8 mouse cellular contexts compared by ENCODE assay signal in genomic region chr2:9889651-9890183, GRCm38 (mm10). TPM values are rescaled to one million over a fixed set of nuclear protein-coding genes. Genes with fewer than 3 reads are reported as not detected.
DNase-seq lines count a peak whose midpoint lies in the region; ATAC-seq lines count a peak whose summit lies in the region.

Gata3 (minus strand) TSS chr2:9890034.

- WGBS in kidney, embryonic 14.5 days = under 1% methylated on average over 23 of the region's 23 CpGs
- under 1% methylated on average over 23 of the region's 23 CpGs for WGBS in hindbrain, embryonic 15.5 days
- WGBS in midbrain, embryonic 15.5 days = 1% methylated on average over 23 of the region's 23 CpGs

- H3K4me3 ChIP-seq in kidney, embryonic 14.5 days (ENCODE audit: low read length) = peak within 1 kb of the TSS; percentile 42
- H3K4me3 ChIP-seq in hindbrain, embryonic 15.5 days = peak within 1 kb of the TSS; percentile 22
- peak within 1 kb of the TSS; percentile 32 for H3K4me3 ChIP-seq in midbrain, embryonic 15.5 days

- H3K36me3 ChIP-seq in kidney, embryonic 14.5 days (ENCODE audit: control insufficient read depth, insufficient read depth, low read length) = no peaks in the 10 kb centered on the region
- H3K36me3 ChIP-seq in hindbrain, embryonic 15.5 days = no peaks in the 10 kb centered on the region
- no peaks in the 10 kb centered on the region for H3K36me3 ChIP-seq in midbrain, embryonic 15.5 days (replicated peaks)

- peaks cover 5% of the 10 kb centered on the region; the same call in 1 of the 2 replicates for H3K4me1 ChIP-seq in kidney, embryonic 14.5 days (ENCODE audit: control insufficient read depth, insufficient read depth, low read length)
- H3K4me1 ChIP-seq in hindbrain, embryonic 15.5 days (replicated peaks) = 0 out of 2 replicates have a peak, but pooled peaks cover 3% of the 10 kb centered on the region
- no peaks in the 10 kb centered on the region; the same call in 1 of the 2 replicates for H3K4me1 ChIP-seq in midbrain, embryonic 15.5 days

- no peaks in the 10 kb centered on the region for H3K9me3 ChIP-seq in kidney, embryonic 14.5 days (ENCODE audit: control insufficient read depth, low read length)
- H3K9me3 ChIP-seq in hindbrain, embryonic 15.5 days = no peaks in the 10 kb centered on the region
- no peaks in the 10 kb centered on the region for H3K9me3 ChIP-seq in midbrain, embryonic 15.5 days

- ATAC-seq in kidney, embryonic 14.5 days (ENCODE audit: low FRiP score, low TSS enrichment) = no peak
- no peak for ATAC-seq in hindbrain, embryonic 15.5 days (ENCODE audit: low FRiP score, low read depth)
- ATAC-seq in midbrain, embryonic 15.5 days (replicated peaks) = no peak

- no peak for DNase-seq in kidney, adult 11 months
- DNase-seq in adrenal gland, adult 2 months = no peak
- DNase-seq in ovary, postnatal 14 days (ENCODE audit: low spot score) = no peak
- no peak for DNase-seq in layer of hippocampus, adult 9-11 months
- no peak for DNase-seq in frontal cortex, postnatal 14 days (ENCODE audit: low spot score in 2 of 2)

- H3K4me2 ChIP-seq in kidney, embryonic 14.5 days (replicated peaks; ENCODE audit: low read depth, low read length) = peak within 1 kb of the TSS; percentile 21
- H3K4me2 ChIP-seq in hindbrain, embryonic 15.5 days = peak within 1 kb of the TSS; percentile 44
- peak within 1 kb of the TSS; percentile 67 for H3K4me2 ChIP-seq in midbrain, embryonic 15.5 days

- H3K27ac ChIP-seq in kidney, embryonic 14.5 days (ENCODE audit: low read depth, low read length) = peak within 1 kb of the TSS; percentile 10; the same call in 1 of the 2 replicates
- no peak within 1 kb of the TSS for H3K27ac ChIP-seq in hindbrain, embryonic 15.5 days (replicated peaks)
- peak within 1 kb of the TSS; percentile 14 for H3K27ac ChIP-seq in midbrain, embryonic 15.5 days

- H3K9ac ChIP-seq in kidney, embryonic 14.5 days (ENCODE audit: low read depth, low read length) = peak within 1 kb of the TSS; percentile 35; the same call in 1 of the 2 replicates
- H3K9ac ChIP-seq in hindbrain, embryonic 15.5 days = no peak within 1 kb of the TSS
- no peak within 1 kb of the TSS; the same call in 1 of the 2 replicates for H3K9ac ChIP-seq in midbrain, embryonic 15.5 days

- peaks cover 84% of the 10 kb centered on the region for H3K27me3 ChIP-seq in kidney, embryonic 14.5 days (ENCODE audit: control insufficient read depth, insufficient read depth, low read length)
- peaks cover 85% of the 10 kb centered on the region for H3K27me3 ChIP-seq in hindbrain, embryonic 15.5 days
- H3K27me3 ChIP-seq in midbrain, embryonic 15.5 days (replicated peaks) = peaks cover 73% of the 10 kb centered on the region

RNA-seq across cellular contexts. Expression of gene Gata3, which starts in this region (rescaled TPM):
- polyA plus RNA-seq in kidney, embryonic 14.5 days (2014; fragmentation: Nextera tagmentation; extraction: Ambion mirVana) = 59.7 and 87.4 TPM in 2 replicates
- 10 to 100 TPM; 12.7 to 26.1 TPM for total RNA-seq in adrenal gland, adult 2 months (2021)
- polyA plus RNA-seq in adrenal gland, adult 2 months (2012; rRNA removed) = 15.9 and 18.6 TPM in 2 replicates
- polyA plus RNA-seq in hindbrain, embryonic 15.5 days (2015; fragmentation: Nextera tagmentation; extraction: Ambion mirVana) = 28.8 and 32.3 TPM in 2 replicates
- polyA plus RNA-seq in midbrain, embryonic 15.5 days (2015; fragmentation: Nextera tagmentation; extraction: Ambion mirVana) = 99.1 and 116 TPM in 2 replicates
